Mouse (Mus musculus) lung, postnatal 0 days (tissue): ENCODE measurements around the gene Ccdc187.

Source experiments
- CTCF ChIP-seq: IDR thresholded peaks from 2 replicates; pipeline ENCODE4 v1.5.1; 2016; ENCODE audit warnings: antibody characterized with exemption, mild to moderate bottlenecking
- EP300 ChIP-seq: IDR thresholded peaks from 2 replicates; pipeline ENCODE4 v1.6.1; 2016; ENCODE audit warnings: antibody characterized with exemption, mild to moderate bottlenecking, control low read depth

GRCm38 (mm10) chr2:26317371-26317770 lies 23.0 kb upstream of the Ccdc187 start:
- TF ChIP-seq EP300 (no peak), CTCF (no peak)
